Mouse (Mus musculus) intestine, embryonic 14.5 days (tissue): ENCODE measurements around the gene Abi1. TPM values are rescaled to one million over a fixed set of nuclear protein-coding genes. Genes with fewer than 3 reads are reported as not detected.

ENCODE experiments used
- ATAC-seq: fragments of 200-750 bp; cut with Nextera tagmentation; replicated peaks from 2 replicates; pipeline ENCODE4 v1.8.0; 2017; ENCODE audit warnings: low read depth, moderate number of reproducible peaks, moderate TSS enrichment, moderate library complexity; ENCODE audit not compliant: low FRiP score, low TSS enrichment
- DNase-seq: peaks from one replicate; pipeline ENCODE4 v3.0.0-alpha.2; 2018; ENCODE audit warnings: low spot score
- H3K27ac ChIP-seq: fragments of 300-500 bp; sonication (generic); 2 replicates; pipeline ENCODE4 v1.5.1; 2014; ENCODE audit warnings: low read depth, mild to moderate bottlenecking, control low read depth
- H3K27me3 ChIP-seq: fragments of 300-500 bp; sonication (generic); replicated peaks from 2 replicates; pipeline ENCODE4 v1.6.1; 2014; ENCODE audit warnings: low read length, control low read depth; ENCODE audit not compliant: control insufficient read depth, insufficient read depth
- H3K36me3 ChIP-seq: fragments of 300-500 bp; sonication (generic); 2 replicates; pipeline ENCODE4 v1.6.1; 2014; ENCODE audit warnings: low read length, control low read depth; ENCODE audit not compliant: control insufficient read depth, insufficient read depth
- H3K4me1 ChIP-seq: fragments of 300-500 bp; sonication (generic); replicated peaks from 2 replicates; pipeline ENCODE4 v1.6.1; 2014; ENCODE audit warnings: low read length, control low read depth, mixed read lengths; ENCODE audit not compliant: control insufficient read depth, insufficient read depth
- H3K4me2 ChIP-seq: fragments of 300-500 bp; sonication (generic); 2 replicates; pipeline ENCODE4 v1.6.1; 2014; ENCODE audit warnings: low read length
- H3K4me3 ChIP-seq: fragments of 300-500 bp; sonication (generic); 2 replicates; pipeline ENCODE4 v1.5.1; 2014; ENCODE audit warnings: low read depth, low read length, control low read depth, mixed read lengths
- H3K9ac ChIP-seq: fragments of 300-500 bp; sonication (generic); 2 replicates; pipeline ENCODE4 v1.6.1; 2014; ENCODE audit warnings: mild to moderate bottlenecking, low read length
- H3K9me3 ChIP-seq: fragments of 300-500 bp; sonication (generic); 2 replicates; pipeline ENCODE4 v1.6.1; 2016; ENCODE audit warnings: low read length, control low read depth; ENCODE audit not compliant: control insufficient read depth
- WGBS: fragments of 180-500 bp; shearing (Covaris S2); extraction: QIAGEN DNeasy Blood & Tissue Kit; methylation state at CpG from one replicate; pipeline ENCODE4 v1.1.7; 2014; 5-methylcytosine and 5-hydroxymethylcytosine counted together
- polyA plus RNA-seq: library from polyadenylated mRNA; unstranded; fragments of >200 nt; fragmentation: Nextera tagmentation; extraction: Ambion mirVana; gene quantifications from 2 replicates; pipeline ENCODE4 v1.2.1, GENCODE M21; 2014

Gene Abi1
- polyA plus RNA-seq, 1 experiment from 2014 or later, result 42.8 TPM

- Histone ChIP-seq H3K27me3 (no peaks in the 10 kb centered on the region), H3K4me3 (peak overlapping the region; percentile 67), H3K27ac (peak overlapping the region; percentile 94), H3K9ac (peak overlapping the region; percentile 74), H3K36me3 (0 out of 2 replicates have a peak, but pooled peaks cover 6% of the 10 kb centered on the region), H3K4me1 (no peaks in the 10 kb centered on the region), H3K9me3 (no peaks in the 10 kb centered on the region), H3K4me2 (peak overlapping the region; percentile 95)
- ATAC-seq (peak; percentile 90), DNase-seq (peak; percentile 96)
- under 1% methylated on average over 50 of the region's 50 CpGs for WGBS
Observed at GRCm38 (mm10) chr2:23068894-23069744, 29.1 kb upstream of the Abi1 start.

GRCm38 (mm10) chr2:23068370-23068737 is 28.3 kb upstream of the Abi1 start:
- H3K36me3 ChIP-seq, result 0 out of 2 replicates have a peak, but pooled peaks cover under 1% of the 10 kb centered on the region
- H3K9me3 ChIP-seq, result no peaks in the 10 kb centered on the region
- ATAC-seq, result peak; percentile 52
- H3K9ac ChIP-seq, result peak overlapping the region; percentile 74
- H3K4me3 ChIP-seq, result peak overlapping the region; percentile 67
- peak overlapping the region; percentile 95 for H3K4me2 ChIP-seq
- H3K27me3 ChIP-seq, result no peaks in the 10 kb centered on the region
- WGBS, result under 1% methylated on average over 21 of the region's 21 CpGs
- no peak for DNase-seq
- peak overlapping the region; percentile 94 for H3K27ac ChIP-seq
- no peaks in the 10 kb centered on the region for H3K4me1 ChIP-seq

- H3K4me3 ChIP-seq, result peak within 1 kb of the TSS; percentile 67
- no peaks in the 10 kb centered on the region for H3K9me3 ChIP-seq
- ATAC-seq, result peak; percentile 94
- 2% methylated on average over 34 of the region's 34 CpGs for WGBS
- no peaks in the 10 kb centered on the region for H3K4me1 ChIP-seq
- peak within 1 kb of the TSS; percentile 95 for H3K4me2 ChIP-seq
- H3K36me3 ChIP-seq, result no peaks in the 10 kb centered on the region
- peak within 1 kb of the TSS; percentile 74 for H3K9ac ChIP-seq
- peak; percentile 96 for DNase-seq
- peak within 1 kb of the TSS; percentile 94 for H3K27ac ChIP-seq
- H3K27me3 ChIP-seq, result no peaks in the 10 kb centered on the region
Observed at GRCm38 (mm10) chr2:23067552-23068369, 27.7 kb upstream of the Abi1 start, which contains the start of gene Acbd5. Acbd5 (plus strand) TSS chr2:23068167.

- Histone ChIP-seq H3K36me3 (no peaks in the 10 kb centered on the region), H3K4me1 (no peaks in the 10 kb centered on the region), H3K27me3 (no peaks in the 10 kb centered on the region), H3K27ac (no peak overlapping the region), H3K9me3 (no peaks in the 10 kb centered on the region), H3K4me2 (no peak overlapping the region), H3K9ac (no peak overlapping the region), H3K4me3 (no peak overlapping the region)
- ATAC-seq (no peak), DNase-seq (no peak)
- 74% methylated on average over 6 of the region's 6 CpGs for WGBS
Observed at GRCm38 (mm10) chr2:23052523-23052922, 12.5 kb upstream of the Abi1 start.

- Histone ChIP-seq H3K4me3 (no peak overlapping the region), H3K4me1 (no peaks in the 10 kb centered on the region), H3K27me3 (no peaks in the 10 kb centered on the region), H3K27ac (no peak overlapping the region), H3K9me3 (no peaks in the 10 kb centered on the region), H3K36me3 (no peaks in the 10 kb centered on the region), H3K9ac (no peak overlapping the region), H3K4me2 (no peak overlapping the region)
- 70% methylated on average over 2 of the region's 2 CpGs for WGBS
- ATAC-seq (no peak), DNase-seq (no peak)
Observed at GRCm38 (mm10) chr2:23051890-23052289, 11.8 kb upstream of the Abi1 start.

- Histone ChIP-seq H3K9ac (no peak overlapping the region), H3K27ac (no peak overlapping the region), H3K36me3 (no peaks in the 10 kb centered on the region), H3K9me3 (no peaks in the 10 kb centered on the region), H3K4me1 (no peaks in the 10 kb centered on the region), H3K27me3 (no peaks in the 10 kb centered on the region), H3K4me2 (no peak overlapping the region), H3K4me3 (no peak overlapping the region)
- ATAC-seq, result no peak
- no peak for DNase-seq
Observed at GRCm38 (mm10) chr2:23048006-23048405, 8.0 kb upstream of the Abi1 start.

- Histone ChIP-seq H3K4me3 (no peak overlapping the region), H3K36me3 (no peaks in the 10 kb centered on the region), H3K27ac (no peak overlapping the region), H3K4me1 (no peaks in the 10 kb centered on the region), H3K27me3 (no peaks in the 10 kb centered on the region), H3K9me3 (no peaks in the 10 kb centered on the region), H3K4me2 (no peak overlapping the region), H3K9ac (no peak overlapping the region)
- 51% methylated on average over 1 of the region's 1 CpGs for WGBS
- DNase-seq (no peak), ATAC-seq (no peak)
Observed at GRCm38 (mm10) chr2:23045703-23046102, 5.7 kb upstream of the Abi1 start.

- 90% methylated on average over 3 of the region's 3 CpGs for whole genome bisulfite sequencing
- H3K27me3 ChIP-seq, result no peaks in the 10 kb centered on the region
- H3K27ac ChIP-seq, result no peak overlapping the region
- H3K9me3 ChIP-seq, result no peaks in the 10 kb centered on the region
- no peaks in the 10 kb centered on the region for H3K36me3 ChIP-seq
- no peak overlapping the region for H3K4me3 ChIP-seq
- H3K9ac ChIP-seq, result no peak overlapping the region
- no peak for DNase-seq
- H3K4me1 ChIP-seq, result peaks cover 11% of the 10 kb centered on the region; the same call in 1 of the 2 replicates
- no peak overlapping the region for H3K4me2 ChIP-seq
- ATAC-seq, result no peak
Observed at GRCm38 (mm10) chr2:23042189-23042588, 2.1 kb upstream of the Abi1 start.
